In genomic region chr5:76588551-76589283, GRCm38 (mm10) we compare ENCODE assay signal across 8 mouse cellular contexts. TPM values are rescaled to one million over a fixed set of nuclear protein-coding genes. Genes with fewer than 3 reads are reported as not detected.
DNase-seq lines count a peak whose midpoint lies in the region; ATAC-seq and TF ChIP-seq lines count a peak whose summit lies in the region.

TSS of gene Cep135 (plus strand) at chr5:76588698.

- TF ChIP-seq CTCF in gastrocnemius, adult 2 months (IDR thresholded peaks at IDR 0.05) = no peak; the same call in none of the 2 replicates
- peak; percentile 72 for TF ChIP-seq CTCF in hindbrain, postnatal 0 days (IDR thresholded peaks at IDR 0.05; ENCODE audit: low read depth)

- peak within 1 kb of the TSS; percentile 94 for H3K4me3 ChIP-seq in gastrocnemius, adult 2 months
- H3K4me3 ChIP-seq in hindbrain, postnatal 0 days (ENCODE audit: low read length) = peak within 1 kb of the TSS; percentile 88
- peak within 1 kb of the TSS; percentile 97 for H3K4me3 ChIP-seq in megakaryocyte, embryonic 14.5 days (replicated peaks)

- peak; percentile 89 for ATAC-seq in common myeloid progenitor, adult 5-6 weeks (replicated peaks; ENCODE audit: low read depth, poor library complexity, severe bottlenecking)
- peak; percentile 99 for ATAC-seq in hindbrain, postnatal 0 days

- H3K9me3 ChIP-seq in hindbrain, postnatal 0 days (ENCODE audit: low read length) = no peaks in the 10 kb centered on the region
- H3K9me3 ChIP-seq in megakaryocyte, embryonic 14.5 days = peaks cover 9% of the 10 kb centered on the region

- no peaks in the 10 kb centered on the region for H3K27me3 ChIP-seq in hindbrain, postnatal 0 days (ENCODE audit: insufficient read depth, low read length)
- no peaks in the 10 kb centered on the region for H3K27me3 ChIP-seq in megakaryocyte, embryonic 14.5 days (replicated peaks)

- DNase-seq in adipocyte (ENCODE audit: low spot score) = peak; percentile 87
- peak; percentile 96 for DNase-seq in gastrocnemius, adult 2 months
- DNase-seq in hindbrain, postnatal 0 days (ENCODE audit: low spot score) = peak; percentile 95
- DNase-seq in left cerebral cortex, adult 9 months (ENCODE audit: low spot score in 2 of 2) = peak; percentile 42 to 77
- DNase-seq in right cerebral cortex, adult 2 months (ENCODE audit: low spot score in 2 of 2) = peak; percentile 81
- DNase-seq in urinary bladder, postnatal 10 days (ENCODE audit: low spot score) = peak; percentile 74

- peaks cover 11% of the 10 kb centered on the region; the same call in 1 of the 2 replicates for H3K36me3 ChIP-seq in hindbrain, postnatal 0 days (ENCODE audit: insufficient read depth, low read length)
- H3K36me3 ChIP-seq in megakaryocyte, embryonic 14.5 days (replicated peaks; ENCODE audit: low read length) = peaks cover 39% of the 10 kb centered on the region

- peak within 1 kb of the TSS; percentile 77 for H3K9ac ChIP-seq in hindbrain, postnatal 0 days (replicated peaks; ENCODE audit: low read length)

- H3K4me2 ChIP-seq in hindbrain, postnatal 0 days (ENCODE audit: low read depth, low read length) = peak within 1 kb of the TSS; percentile 81

- 2% methylated on average over 75 of the region's 92 CpGs for WGBS in hindbrain, postnatal 0 days

- intact Hi-C loops in gastrocnemius, adult 2 months (cut with DNase I) = loop anchor here (2.0 kb wide), 2 partner anchors 254 to 264 kb away; no protein-coding TSS in a partner anchor

- no peaks in the 10 kb centered on the region for H3K4me1 ChIP-seq in hindbrain, postnatal 0 days (ENCODE audit: insufficient read depth, low read length)
- H3K4me1 ChIP-seq in megakaryocyte, embryonic 14.5 days = peaks cover 28% of the 10 kb centered on the region

- H3K27ac ChIP-seq in gastrocnemius, adult 2 months = peak within 1 kb of the TSS; percentile 88
- peak within 1 kb of the TSS; percentile 83 for H3K27ac ChIP-seq in hindbrain, postnatal 0 days

RNA-seq across cellular contexts. Expression of gene Cep135, which starts in this region (rescaled TPM):
- total RNA-seq in common myeloid progenitor, adult 5-6 weeks (2017) = 17.0 and 21.8 TPM in 2 replicates
- total RNA-seq in gastrocnemius, adult 2 months (2021) = 1 to 10 TPM; 1.1 to 1.4 TPM
- total RNA-seq in hindbrain, postnatal 0 days (2014; rRNA removed) = 3.0 and 4.0 TPM in 2 replicates
- 2.6 and 3.3 TPM in 2 replicates for polyA plus RNA-seq in hindbrain, postnatal 0 days (2015; fragmentation: Nextera tagmentation; extraction: Ambion mirVana)
- 0.68 and 2.4 TPM in 2 replicates for polyA plus RNA-seq in megakaryocyte, embryonic 14.5 days (2012; ENCODE audit: insufficient read depth, low replicate concordance)

Comparison
In these comparisons a context has a peak if more than half of its experiments do, and no peak if none do; other contexts are left out.
1. Peak in every context shown above with its lines: DNase-seq, ATAC-seq, H3K4me3 ChIP-seq and H3K27ac ChIP-seq.